Mouse (Mus musculus) heart, embryonic 14.5 days (tissue): ENCODE measurements at regions not wholly inside any gene's neighbourhood (a gene's known extent, or its start where the extent isn't known, plus 50 kb on each side); places are given as distances from the start of the nearest gene placed in this dataset.

Experiments
- ATAC-seq: fragments of 200-750 bp; cut with Nextera tagmentation; 2 replicates; pipeline ENCODE4 v1.8.0; 2017; ENCODE audit warnings: low read depth, moderate TSS enrichment; ENCODE audit not compliant: insufficient number of reproducible peaks, insufficient read depth, low FRiP score
- H3K27ac ChIP-seq, 2 experiments: fragments of 200-500 bp in 1 of 2; fragments of 300-500 bp in 1 of 2; sonication (generic) in 1 of 2; replicated peaks in 1 of 2; 2 replicates each; pipeline ENCODE4 v1.5.1; 2012 to 2014; ENCODE audit warnings: low read depth in 2 of 2, low read length in 2 of 2, control low read depth in 1 of 2, mild to moderate bottlenecking in 1 of 2, mixed read lengths in 1 of 2; ENCODE audit not compliant: control insufficient read depth in 1 of 2, insufficient read depth in 1 of 2
- H3K27me3 ChIP-seq: fragments of 300-500 bp; sonication (generic); 2 replicates; pipeline ENCODE4 v1.6.1; 2014; ENCODE audit warnings: mild to moderate bottlenecking, low read length, control low read depth; ENCODE audit not compliant: control insufficient read depth, insufficient read depth
- H3K36me3 ChIP-seq: fragments of 300-500 bp; sonication (generic); 2 replicates; pipeline ENCODE4 v1.6.1; 2014; ENCODE audit warnings: mild to moderate bottlenecking, control low read depth, low read length, mixed read lengths; ENCODE audit not compliant: control insufficient read depth, insufficient read depth
- H3K4me1 ChIP-seq, 2 experiments: fragments of 200-500 bp in 1 of 2; fragments of 300-500 bp in 1 of 2; sonication (generic) in 1 of 2; 2 replicates each; pipeline ENCODE4 v1.6.1; 2012 to 2014; ENCODE audit warnings: low read length in 2 of 2, control low read depth in 1 of 2, mixed read lengths in 1 of 2; ENCODE audit not compliant: control insufficient read depth in 2 of 2, insufficient read depth in 2 of 2
- H3K4me2 ChIP-seq: fragments of 300-500 bp; sonication (generic); 2 replicates; pipeline ENCODE4 v1.6.1; 2014; ENCODE audit warnings: mild to moderate bottlenecking, low read length
- H3K4me3 ChIP-seq, 2 experiments: fragments of 200-500 bp in 1 of 2; fragments of 300-500 bp in 1 of 2; sonication (generic) in 1 of 2; 2 replicates each; pipeline ENCODE4 v1.5.1; 2012 to 2014; ENCODE audit warnings: low read length in 2 of 2, mild to moderate bottlenecking in 2 of 2, control low read depth in 1 of 2, low read depth in 1 of 2, moderate library complexity in 1 of 2; ENCODE audit not compliant: control insufficient read depth in 1 of 2, insufficient read depth in 1 of 2
- H3K9ac ChIP-seq: fragments of 300-500 bp; sonication (generic); 2 replicates; pipeline ENCODE4 v1.6.1; 2014; ENCODE audit warnings: mild to moderate bottlenecking, low read length
- H3K9me3 ChIP-seq: fragments of 300-500 bp; sonication (generic); 2 replicates; pipeline ENCODE4 v1.6.1; 2016; ENCODE audit warnings: low read length, control low read depth; ENCODE audit not compliant: control insufficient read depth
- WGBS: fragments of 180-500 bp; shearing (Covaris S2); extraction: QIAGEN DNeasy Blood & Tissue Kit; methylation state at CpG from one replicate; pipeline ENCODE4 v1.1.7; 2014; 5-methylcytosine and 5-hydroxymethylcytosine counted together

- Histone ChIP-seq H3K9me3 (no peaks in the 10 kb centered on the region), H3K4me2 (peak overlapping the region; percentile 25), H3K4me3 (no peak overlapping the region), H3K4me1 (peaks cover 18 to 30% of the 10 kb centered on the region in 2 experiments), H3K27ac (peak overlapping the region in 1 of 2 experiments; percentile 55; a peak in 2 of 4 replicates), H3K36me3 (no peaks in the 10 kb centered on the region), H3K9ac (peak overlapping the region; percentile 14; the same call in 1 of the 2 replicates), H3K27me3 (no peaks in the 10 kb centered on the region)
- WGBS: 40% methylated on average over 17 of the region's 18 CpGs
- no peak for ATAC-seq
These were observed 89.4 kb downstream of the Zfp36l1 start for GRCm38 (mm10) chr12:80023107-80024078.

GRCm38 (mm10) chr12:80022181-80023106, 90.4 kb downstream of the Zfp36l1 start:
- Histone ChIP-seq H3K4me1 (peaks cover 25 to 40% of the 10 kb centered on the region in 2 experiments), H3K4me2 (peak overlapping the region; percentile 25), H3K9me3 (no peaks in the 10 kb centered on the region), H3K36me3 (no peaks in the 10 kb centered on the region), H3K4me3 (no peak overlapping the region), H3K9ac (peak overlapping the region; percentile 14), H3K27ac (peak overlapping the region in 1 of 2 experiments; percentile 55; a peak in 1 of 4 replicates), H3K27me3 (no peaks in the 10 kb centered on the region)
- 23% methylated on average over 17 of the region's 18 CpGs for WGBS
- 0 out of 2 replicates have a peak, but pooled peaks have one; percentile 32 for ATAC-seq

GRCm38 (mm10) chr12:80021030-80021473, 91.8 kb downstream of the Zfp36l1 start:
- Histone ChIP-seq H3K4me2 (no peak overlapping the region), H3K36me3 (no peaks in the 10 kb centered on the region), H3K4me1 (peaks cover 29 to 51% of the 10 kb centered on the region in 2 experiments), H3K9ac (peak overlapping the region; percentile 4; the same call in 1 of the 2 replicates), H3K27me3 (no peaks in the 10 kb centered on the region), H3K4me3 (no peak overlapping the region), H3K9me3 (no peaks in the 10 kb centered on the region), H3K27ac (peak overlapping the region in 1 of 2 experiments; percentile 2; a peak in 1 of 4 replicates)
- 40% methylated on average over 6 of the region's 6 CpGs for WGBS
- ATAC-seq: no peak

- 37% methylated on average over 8 of the region's 8 CpGs for WGBS
- H3K4me1 ChIP-seq: peaks cover 40 to 52% of the 10 kb centered on the region in 2 experiments
- no peaks in the 10 kb centered on the region for H3K9me3 ChIP-seq
- H3K27me3 ChIP-seq: no peaks in the 10 kb centered on the region
- H3K4me3 ChIP-seq: no peak overlapping the region
- no peaks in the 10 kb centered on the region for H3K36me3 ChIP-seq
- peak overlapping the region; percentile 38 to 69 for H3K27ac ChIP-seq
- ATAC-seq: no peak
- H3K9ac ChIP-seq: peak overlapping the region; percentile 36; the same call in 1 of the 2 replicates
- H3K4me2 ChIP-seq: no peak overlapping the region
These were observed 94.7 kb downstream of the Zfp36l1 start for GRCm38 (mm10) chr12:80018086-80018485.

GRCm38 (mm10) chr12:80017376-80017929, 95.4 kb downstream of the Zfp36l1 start:
- 55% methylated on average over 8 of the region's 8 CpGs for WGBS
- ATAC-seq: no peak
- Histone ChIP-seq H3K4me3 (no peak overlapping the region), H3K4me2 (no peak overlapping the region), H3K36me3 (no peaks in the 10 kb centered on the region), H3K27me3 (no peaks in the 10 kb centered on the region), H3K9ac (no peak overlapping the region), H3K4me1 (peaks cover 40 to 51% of the 10 kb centered on the region in 2 experiments), H3K9me3 (no peaks in the 10 kb centered on the region), H3K27ac (peak overlapping the region; percentile 38 to 69)

GRCm38 (mm10) chr12:80015938-80016337, 96.9 kb downstream of the Zfp36l1 start:
- Histone ChIP-seq H3K4me2 (no peak overlapping the region), H3K4me3 (no peak overlapping the region), H3K36me3 (no peaks in the 10 kb centered on the region), H3K9ac (no peak overlapping the region), H3K27ac (no peak overlapping the region), H3K27me3 (no peaks in the 10 kb centered on the region), H3K9me3 (no peaks in the 10 kb centered on the region), H3K4me1 (peaks cover 34 to 48% of the 10 kb centered on the region in 2 experiments)
- ATAC-seq: no peak
- 88% methylated on average over 1 of the region's 1 CpGs for WGBS

GRCm38 (mm10) chr12:80014598-80014983, 98.2 kb downstream of the Zfp36l1 start:
- H3K4me2 ChIP-seq: 0 out of 2 replicates have a peak overlapping the region, but pooled peaks have one; percentile 6
- peak overlapping the region in 1 of 2 experiments; percentile 46; a peak in 2 of 4 replicates for H3K27ac ChIP-seq
- ATAC-seq: no peak
- WGBS: 66% methylated on average over 7 of the region's 7 CpGs
- H3K4me1 ChIP-seq: peaks cover 33 to 46% of the 10 kb centered on the region in 2 experiments
- no peaks in the 10 kb centered on the region for H3K36me3 ChIP-seq
- no peaks in the 10 kb centered on the region for H3K27me3 ChIP-seq
- no peak overlapping the region for H3K4me3 ChIP-seq
- H3K9ac ChIP-seq: 0 out of 2 replicates have a peak overlapping the region, but pooled peaks have one; percentile 28
- no peaks in the 10 kb centered on the region for H3K9me3 ChIP-seq
